Mouse (Mus musculus): ENCODE results near the gene Efna1.

The Efna1 gene

DNA sequence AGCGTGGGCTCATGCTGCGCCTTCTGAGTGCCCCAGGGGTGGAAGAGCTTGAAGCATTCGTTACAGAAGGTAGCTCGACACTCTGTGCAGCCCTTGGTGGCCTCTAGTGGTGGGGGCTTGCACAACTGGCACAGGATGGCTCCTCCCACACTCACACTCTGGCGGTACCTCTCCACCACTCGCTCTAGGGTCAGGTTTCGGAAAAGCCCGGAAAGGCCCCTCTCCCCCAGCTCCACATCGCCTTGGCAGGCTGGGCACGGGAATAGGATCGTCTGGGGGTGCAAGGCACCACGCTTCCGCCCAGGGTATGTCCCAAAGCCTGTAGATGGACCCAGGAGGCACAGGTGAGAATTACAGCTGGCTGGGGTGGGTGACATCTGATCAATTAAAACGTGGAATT is 37.3 kb downstream of the Efna1 start:
- DNase-seq, result peak in 1 of 2 experiments; percentile 30

GRCm38 (mm10) chr3:89242331-89242895 is 38.5 kb downstream of the Efna1 start:
- peak; percentile 75 to 82 for DNase-seq

DNA sequence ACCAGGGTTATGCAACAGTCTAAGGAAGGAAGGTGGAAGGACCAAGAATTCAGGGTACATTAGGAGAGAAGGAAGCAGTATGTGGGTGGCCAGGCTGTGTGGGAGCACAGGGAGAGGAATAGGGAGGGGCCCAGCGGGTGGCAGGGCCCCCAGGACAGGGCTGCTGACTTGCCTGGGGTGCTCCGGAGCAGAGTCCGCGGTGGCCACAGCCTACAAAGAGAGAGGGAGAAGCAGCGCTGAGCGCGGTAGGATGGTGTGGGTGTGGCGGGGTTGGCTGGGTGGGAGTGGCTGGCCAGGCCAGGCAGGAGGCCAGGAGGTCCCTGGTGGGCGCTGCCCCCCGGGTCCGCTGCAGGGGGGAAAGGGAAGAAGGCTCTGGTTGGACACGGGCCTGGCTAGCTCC is 42.4 kb downstream of the Efna1 start:
- DNase-seq, result no peak

DNA sequence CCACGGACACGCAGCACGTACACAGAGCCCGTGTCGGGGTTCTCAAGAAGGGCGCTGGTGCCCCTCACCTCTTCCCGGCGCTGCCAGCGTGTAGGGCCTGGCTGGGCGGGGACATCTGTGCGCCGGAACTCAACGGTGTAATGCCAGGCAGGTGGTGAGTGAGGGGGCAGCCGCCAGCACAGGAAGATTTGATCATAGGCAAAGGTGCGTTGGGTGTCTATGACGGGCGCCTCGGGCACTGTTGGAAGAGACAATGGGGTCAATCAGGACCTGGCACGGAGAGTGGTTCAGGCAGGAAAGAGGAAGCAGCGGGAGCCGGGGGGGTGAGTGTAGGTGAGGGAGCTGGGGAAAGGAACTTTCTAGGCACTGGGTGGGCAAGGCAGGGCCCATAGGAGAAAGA is 43.3 kb downstream of the Efna1 start:
- DNase-seq, result no peak

DNA sequence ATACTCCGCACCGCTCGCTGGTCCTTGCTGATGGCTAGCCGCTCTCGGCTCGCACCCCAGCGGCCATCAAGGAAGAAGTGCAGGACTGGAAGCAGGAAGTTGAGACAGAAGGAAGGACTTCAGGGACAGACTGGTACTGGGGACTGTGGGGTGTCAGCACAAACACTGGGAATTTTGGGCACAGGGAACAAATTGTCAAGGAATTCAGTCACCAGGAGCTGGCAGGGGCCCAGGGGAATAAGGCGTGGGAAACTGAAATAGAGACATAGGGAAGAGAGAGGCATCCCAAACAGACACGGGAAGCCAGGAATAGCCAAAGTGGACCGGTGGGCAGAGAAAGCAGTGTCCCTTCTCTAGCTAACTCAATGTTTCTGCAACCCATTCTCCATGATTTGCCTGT is 44.4 kb downstream of the Efna1 start:
- no peak for DNase-seq

DNA sequence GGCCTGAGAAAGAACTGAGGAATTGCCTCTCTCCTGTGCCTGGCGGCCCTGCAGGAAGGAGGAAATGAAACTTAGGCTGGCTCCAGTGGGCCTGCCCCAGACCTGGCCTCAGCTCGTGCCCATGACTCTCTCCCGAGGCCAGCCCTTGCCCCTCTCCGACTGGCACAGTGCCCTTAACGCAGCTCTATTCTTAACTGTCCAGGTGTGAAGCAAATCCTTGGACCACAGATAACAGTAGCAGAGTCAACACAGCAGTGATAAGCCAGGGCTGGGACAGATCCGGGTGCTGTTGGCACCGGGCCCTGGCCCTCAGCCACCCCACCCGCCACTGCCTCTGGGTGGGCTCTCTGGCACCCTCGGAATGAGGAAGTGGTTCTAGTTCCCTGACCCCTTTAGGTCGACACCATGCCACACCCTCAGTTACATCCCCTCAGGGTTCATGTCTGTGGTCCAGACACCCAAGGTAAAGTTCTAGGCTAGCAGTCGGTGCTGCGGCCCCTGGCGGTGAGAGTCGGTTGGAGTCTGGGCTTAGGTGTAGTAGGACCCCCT is 47.3 kb downstream of the Efna1 start:
- no peak for DNase-seq

GRCm38 (mm10) chr3:89232614-89233013 is 48.3 kb downstream of the Efna1 start:
- no peak for DNase-seq

GRCm38 (mm10) chr3:89231772-89232275 is 49.1 kb downstream of the Efna1 start:
- no peak for DNase-seq

GRCm38 (mm10) chr3:89231345-89231744 is 49.6 kb downstream of the Efna1 start:
- DNase-seq, result no peak

DNA sequence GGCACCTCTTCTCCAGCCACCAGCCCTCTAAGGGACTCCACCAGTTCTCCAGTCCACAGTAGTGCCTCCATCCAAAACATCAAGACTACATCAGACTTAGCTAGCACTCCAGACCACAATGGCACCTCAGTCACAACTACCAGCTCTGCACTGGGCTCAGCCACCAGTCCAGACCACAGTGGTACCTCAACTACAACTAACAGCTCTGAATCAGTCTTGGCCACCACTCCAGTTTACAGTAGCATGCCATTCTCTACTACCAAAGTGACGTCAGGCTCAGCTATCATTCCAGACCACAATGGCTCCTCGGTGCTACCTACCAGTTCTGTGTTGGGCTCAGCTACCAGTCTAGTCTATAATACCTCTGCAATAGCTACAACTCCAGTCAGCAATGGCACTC is 50.4 kb downstream of the Efna1 start:
- no peak for DNase-seq

DNA sequence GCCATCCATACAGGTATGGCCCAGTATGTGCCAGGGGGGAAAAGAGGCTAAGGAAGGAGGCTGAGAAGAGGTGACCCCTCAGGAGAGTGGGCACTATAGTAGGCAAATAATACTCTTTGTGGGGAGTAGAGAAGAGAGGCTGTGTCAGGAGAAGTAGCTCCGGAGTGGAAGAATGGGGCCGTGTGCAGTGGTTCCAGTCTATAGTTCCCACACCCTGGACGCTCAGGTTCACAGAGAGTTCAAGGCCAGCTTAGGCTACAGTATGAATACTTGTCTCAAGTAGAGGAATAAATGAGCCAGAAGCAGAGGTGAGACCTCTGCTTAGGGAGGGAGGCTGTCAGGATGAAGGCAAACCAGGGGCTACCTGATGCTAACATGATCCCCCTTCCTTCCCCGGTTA is 51.7 kb downstream of the Efna1 start:
- DNase-seq, result no peak

DNA sequence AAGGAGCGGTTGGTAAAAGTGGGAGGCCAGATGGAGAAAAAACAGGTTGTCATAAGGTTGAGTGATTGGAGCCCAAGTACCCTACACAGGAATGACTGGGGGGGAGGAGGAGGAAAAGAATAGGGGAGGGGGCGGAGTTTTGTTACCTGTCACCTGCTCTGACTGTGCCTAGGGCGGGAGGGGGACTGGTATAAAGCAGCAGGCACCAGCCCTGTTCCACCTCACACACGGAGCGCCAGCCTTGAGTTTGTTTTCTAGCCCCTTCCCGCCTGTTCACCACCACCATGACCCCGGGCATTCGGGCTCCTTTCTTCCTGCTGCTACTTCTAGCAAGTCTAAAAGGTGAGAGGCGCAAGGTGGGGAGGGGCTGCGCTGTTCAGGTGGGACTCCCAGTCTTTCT is 52.1 kb downstream of the Efna1 start, which contains the start of gene Muc1:
Muc1 (plus strand) TSS at position 222 of the 400 bp plus-strand sequence.
- DNase-seq, result no peak

DNA sequence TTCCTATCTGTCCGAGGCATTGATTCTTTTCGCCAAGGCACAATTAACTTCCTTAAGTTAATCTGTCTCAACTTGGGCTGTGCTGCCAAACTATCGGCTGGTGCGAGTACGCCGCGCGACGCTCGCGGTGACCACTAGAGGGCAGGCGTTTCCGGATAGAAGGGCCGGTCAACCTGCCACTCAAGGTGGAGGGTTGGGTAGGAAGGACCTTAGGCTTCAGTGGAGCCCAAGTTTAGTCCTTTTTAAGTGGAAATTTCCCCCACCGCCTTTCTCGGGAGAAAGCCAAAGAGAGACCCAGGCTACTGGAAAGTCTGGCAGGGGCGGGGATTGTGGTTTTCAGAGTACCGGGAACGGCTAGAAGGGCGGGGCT is 52.8 kb downstream of the Efna1 start:
- peak; percentile 86 to 89 for DNase-seq

GRCm38 (mm10) chr3:89227307-89228179 is 53.4 kb downstream of the Efna1 start:
- peak; percentile 39 to 48 for DNase-seq

DNA sequence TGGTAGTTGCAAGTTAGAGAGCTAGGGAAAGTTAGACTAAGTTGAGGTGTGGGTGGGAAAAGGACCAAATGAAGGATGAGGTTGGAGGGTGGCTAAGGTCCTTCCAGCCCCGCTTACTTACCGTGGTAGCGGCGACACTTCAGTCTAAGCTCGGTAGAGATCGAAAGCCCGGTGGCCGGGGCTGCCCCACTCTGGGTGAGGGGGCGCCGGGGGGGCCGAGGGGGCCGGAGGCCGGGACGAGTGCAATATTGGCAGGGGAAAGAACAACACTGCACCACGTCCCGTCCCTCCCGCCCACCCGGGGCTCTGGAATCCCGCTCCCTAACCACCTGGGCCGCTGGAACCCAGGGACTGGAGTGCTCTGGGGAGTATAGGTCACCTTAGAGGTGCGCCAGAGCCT is 54.0 kb downstream of the Efna1 start, which contains the start of gene Mtx1:
Mtx1 (minus strand) TSS at position 189 of the 400 bp plus-strand sequence.
- no peak for DNase-seq

- DNase-seq, result no peak
Observed at GRCm38 (mm10) chr3:89226361-89226760, 54.6 kb downstream of the Efna1 start.

DNA sequence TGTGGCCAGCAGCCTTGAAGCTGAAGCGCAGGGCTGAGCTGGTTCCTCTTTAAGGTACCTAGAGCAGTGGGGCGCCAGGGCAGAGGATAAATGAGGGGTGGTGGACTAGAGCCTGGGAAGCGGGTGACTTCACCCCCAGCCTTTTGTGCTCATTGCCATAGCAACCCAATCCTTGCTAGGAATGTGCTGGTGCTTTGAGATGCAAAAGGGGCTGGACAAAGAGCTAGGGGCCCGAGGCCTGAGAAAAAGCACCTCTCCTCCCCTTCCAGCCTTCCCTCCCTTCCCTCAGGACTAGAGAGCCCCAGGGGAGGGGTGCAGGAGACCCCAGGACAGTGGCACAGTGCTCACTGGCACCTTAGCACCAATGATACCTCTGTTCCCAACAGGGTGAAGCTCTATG is 55.0 kb downstream of the Efna1 start:
- DNase-seq, result no peak

DNA sequence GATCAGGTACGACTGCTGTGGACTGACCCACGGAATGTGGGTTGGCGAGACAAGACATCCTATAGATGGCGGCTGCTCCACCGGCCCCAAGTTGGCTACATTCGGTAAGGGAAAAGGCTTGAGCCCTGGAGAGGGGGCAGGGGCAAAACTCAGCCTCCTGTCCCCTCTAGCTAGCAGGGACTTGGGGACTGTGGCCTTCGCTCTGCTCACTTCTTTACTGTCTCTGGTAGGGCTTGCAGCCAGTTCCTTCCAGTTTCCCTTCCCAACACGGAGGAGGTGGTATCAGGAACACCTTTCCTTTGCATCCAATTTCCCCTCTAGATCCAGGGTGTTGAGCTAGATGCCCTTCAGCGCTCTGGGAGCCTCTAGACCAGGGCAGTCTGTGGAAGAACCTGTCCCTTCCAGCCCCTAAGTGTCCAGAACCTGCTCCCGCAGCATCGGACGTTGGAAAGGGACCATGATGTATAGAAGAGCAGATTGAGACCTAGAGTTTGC is 55.6 kb downstream of the Efna1 start:
- DNase-seq, result no peak

DNA sequence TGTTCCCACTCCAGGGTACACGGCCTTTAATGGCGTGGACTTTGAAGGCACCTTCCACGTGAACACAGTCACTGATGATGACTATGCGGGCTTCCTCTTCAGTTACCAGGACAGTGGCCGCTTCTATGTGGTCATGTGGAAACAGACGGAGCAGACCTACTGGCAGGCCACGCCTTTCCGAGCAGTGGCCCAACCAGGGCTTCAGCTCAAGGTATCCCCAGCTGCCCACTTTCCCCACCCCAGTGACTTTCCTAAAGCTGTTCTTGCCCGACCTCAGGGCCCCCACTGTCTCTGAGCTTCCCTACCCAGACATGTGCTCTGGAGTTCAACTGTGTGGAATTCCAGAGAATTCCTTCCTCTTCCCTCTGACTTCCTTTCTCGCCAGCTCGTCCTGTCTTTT is 56.1 kb downstream of the Efna1 start:
- no peak for DNase-seq
